Mouse (Mus musculus): Measurements from ENCODE around the gene Rnf208. TPM values are rescaled to one million over a fixed set of nuclear protein-coding genes. Genes with fewer than 3 reads are reported as not detected.

Rnf208 gene
- 19.8 and 21.2 TPM in 2 replicates for polyA plus RNA-seq (2014; fragmentation: Nextera tagmentation; extraction: Ambion mirVana)

DNA sequence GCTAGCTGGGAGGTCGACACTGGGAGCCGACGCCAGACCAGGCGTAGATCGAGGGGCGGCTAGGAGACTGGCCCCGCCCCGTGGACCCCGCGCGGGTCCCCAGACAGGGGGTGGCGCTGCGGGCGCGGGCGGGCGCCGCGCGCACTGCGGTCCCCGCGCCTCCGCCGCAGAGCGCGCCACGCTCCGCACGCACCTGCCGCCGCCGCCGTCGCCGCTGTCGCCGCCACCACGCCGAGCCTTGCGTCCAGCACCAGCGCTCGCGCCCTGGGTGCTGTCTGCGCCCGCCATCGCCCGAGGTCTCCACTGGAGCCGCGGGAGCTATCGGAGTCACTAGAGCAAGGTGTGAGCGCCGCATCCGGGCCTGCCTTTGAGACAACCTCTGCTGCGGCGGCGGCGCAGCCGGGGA is at the start of gene Rnf208, which contains the start of gene Cysrt1:
Rnf208 (plus strand) TSS at position 155 of the 406 bp plus-strand sequence.
Cysrt1 (minus strand) TSS at position 352 of the 406 bp plus-strand sequence.
- 1% methylated on average over 45 of the region's 59 CpGs for WGBS
- Histone ChIP-seq H3K4me3 (ENCODE audit: low read length) (peak within 1 kb of the TSS; percentile 53), H3K27ac (ENCODE audit: low read depth, low read length) (peak within 1 kb of the TSS; percentile 8; the same call in 1 of the 2 replicates)

DNA sequence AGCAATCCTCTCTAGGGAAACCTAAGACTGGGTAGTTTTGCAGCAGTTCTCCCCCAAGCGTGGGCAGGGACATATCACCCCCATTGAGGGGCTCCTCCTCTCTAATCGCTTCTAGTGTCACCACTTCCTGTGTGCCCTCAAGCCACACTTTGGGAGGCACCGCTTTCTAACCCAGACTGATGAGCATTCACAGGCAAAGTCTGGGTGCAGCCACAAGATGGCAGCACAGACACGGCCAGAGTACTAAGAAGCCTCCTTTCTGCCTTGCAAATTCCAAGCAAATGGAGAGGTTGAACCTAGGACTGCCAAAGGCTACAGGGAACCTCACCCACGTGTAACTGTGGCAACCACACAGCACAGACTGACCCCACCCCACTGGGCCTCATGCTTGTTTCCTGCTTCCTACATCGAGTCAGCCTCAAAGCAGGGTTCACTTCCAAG is 48.7 kb upstream of the Rnf208 start:
- peak overlapping the region; percentile 6; the same call in 1 of the 2 replicates for H3K27ac ChIP-seq (ENCODE audit: low read depth, low read length)
- peaks cover 4% of the 10 kb centered on the region; the same call in 1 of the 2 replicates for H3K4me1 ChIP-seq (ENCODE audit: control insufficient read depth, insufficient read depth, low read length)
- H3K36me3 ChIP-seq (ENCODE audit: control insufficient read depth, insufficient read depth, low read length): peaks cover 1% of the 10 kb centered on the region; the same call in 1 of the 2 replicates
- H3K9me3 ChIP-seq (ENCODE audit: control insufficient read depth, low read length): no peaks in the 10 kb centered on the region
- H3K9ac ChIP-seq (ENCODE audit: low read depth, low read length): no peak overlapping the region
- peak; percentile 58 for ATAC-seq (ENCODE audit: low FRiP score, low TSS enrichment)
- WGBS: 5% methylated on average over 6 of the region's 6 CpGs
- H3K27me3 ChIP-seq (ENCODE audit: control insufficient read depth, insufficient read depth, low read length): no peaks in the 10 kb centered on the region
- H3K4me2 ChIP-seq (replicated peaks; ENCODE audit: low read depth, low read length): peak overlapping the region; percentile 3; the same call in 1 of the 2 replicates
- no peak overlapping the region for H3K4me3 ChIP-seq (ENCODE audit: low read length)

More for the DNA sequence above, at the start of gene Rnf208, which contains the start of gene Cysrt1:
- Histone ChIP-seq H3K27me3 (ENCODE audit: control insufficient read depth, insufficient read depth, low read length) (peaks cover 10% of the 10 kb centered on the region; the same call in 1 of the 2 replicates), H3K4me1 (ENCODE audit: control insufficient read depth, insufficient read depth, low read length) (peaks cover 12% of the 10 kb centered on the region; the same call in 1 of the 2 replicates), H3K9ac (ENCODE audit: low read depth, low read length) (peak within 1 kb of the TSS; percentile 67), H3K9me3 (ENCODE audit: control insufficient read depth, low read length) (no peaks in the 10 kb centered on the region), H3K36me3 (ENCODE audit: control insufficient read depth, insufficient read depth, low read length) (peaks cover 12% of the 10 kb centered on the region), H3K4me2 (replicated peaks; ENCODE audit: low read depth, low read length) (peak within 1 kb of the TSS; percentile 93)
- ATAC-seq (ENCODE audit: low FRiP score, low TSS enrichment): no peak

DNA sequence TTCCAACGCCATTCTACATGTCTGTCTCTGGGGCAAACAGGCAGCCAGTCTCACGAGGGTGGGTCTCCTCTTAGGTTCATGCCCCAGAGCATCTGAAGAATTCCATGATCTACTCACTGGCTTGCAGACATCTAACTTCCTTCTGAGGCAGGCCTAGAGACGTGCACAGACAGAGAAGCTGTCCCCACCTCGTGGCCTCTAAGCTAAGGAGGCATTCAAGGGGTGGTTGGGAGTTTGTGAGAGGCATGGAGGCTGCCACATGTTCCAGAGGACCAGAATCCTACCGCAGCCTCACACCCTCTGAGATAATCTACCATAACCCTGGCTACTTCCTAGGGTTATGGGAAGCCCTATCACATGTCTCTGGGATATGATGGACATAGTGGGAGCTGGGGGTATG is 48.0 kb upstream of the Rnf208 start:
- Histone ChIP-seq H3K9me3 (ENCODE audit: control insufficient read depth, low read length) (no peaks in the 10 kb centered on the region), H3K27ac (ENCODE audit: low read depth, low read length) (peak overlapping the region; percentile 6; the same call in 1 of the 2 replicates), H3K4me2 (replicated peaks; ENCODE audit: low read depth, low read length) (no peak overlapping the region; the same call in 1 of the 2 replicates), H3K9ac (ENCODE audit: low read depth, low read length) (no peak overlapping the region), H3K27me3 (ENCODE audit: control insufficient read depth, insufficient read depth, low read length) (no peaks in the 10 kb centered on the region), H3K36me3 (ENCODE audit: control insufficient read depth, insufficient read depth, low read length) (peaks cover 8% of the 10 kb centered on the region; the same call in 1 of the 2 replicates), H3K4me1 (ENCODE audit: control insufficient read depth, insufficient read depth, low read length) (peaks cover 4% of the 10 kb centered on the region; the same call in 1 of the 2 replicates), H3K4me3 (ENCODE audit: low read length) (no peak overlapping the region)
- no peak for ATAC-seq (ENCODE audit: low FRiP score, low TSS enrichment)
- WGBS: 81% methylated on average over 5 of the region's 5 CpGs

- no peak for ATAC-seq (ENCODE audit: low FRiP score, low TSS enrichment)
Observed at GRCm38 (mm10) chr2:25194486-25195171, 47.4 kb upstream of the Rnf208 start.

GRCm38 (mm10) chr2:25195211-25196156 is 46.6 kb upstream of the Rnf208 start:
- Histone ChIP-seq H3K27me3 (ENCODE audit: control insufficient read depth, insufficient read depth, low read length) (no peaks in the 10 kb centered on the region), H3K4me1 (ENCODE audit: control insufficient read depth, insufficient read depth, low read length) (peaks cover 4% of the 10 kb centered on the region; the same call in 1 of the 2 replicates), H3K36me3 (ENCODE audit: control insufficient read depth, insufficient read depth, low read length) (peaks cover 22% of the 10 kb centered on the region), H3K4me2 (replicated peaks; ENCODE audit: low read depth, low read length) (peak overlapping the region; percentile 56), H3K9ac (ENCODE audit: low read depth, low read length) (peak overlapping the region; percentile 44; the same call in 1 of the 2 replicates), H3K4me3 (ENCODE audit: low read length) (peak overlapping the region; percentile 31), H3K9me3 (ENCODE audit: control insufficient read depth, low read length) (no peaks in the 10 kb centered on the region), H3K27ac (ENCODE audit: low read depth, low read length) (peak overlapping the region; percentile 83; the same call in 1 of the 2 replicates)
- 0 out of 2 replicates have a peak, but pooled peaks have one; percentile 13 for ATAC-seq (ENCODE audit: low FRiP score, low TSS enrichment)
- 19% methylated on average over 55 of the region's 55 CpGs for WGBS

More at GRCm38 (mm10) chr2:25194486-25195171, 47.4 kb upstream of the Rnf208 start:
- Histone ChIP-seq H3K4me3 (ENCODE audit: low read length) (no peak overlapping the region), H3K9ac (ENCODE audit: low read depth, low read length) (peak overlapping the region; percentile 44), H3K4me1 (ENCODE audit: control insufficient read depth, insufficient read depth, low read length) (peaks cover 4% of the 10 kb centered on the region; the same call in 1 of the 2 replicates), H3K4me2 (replicated peaks; ENCODE audit: low read depth, low read length) (peak overlapping the region; percentile 56; the same call in 1 of the 2 replicates), H3K27ac (ENCODE audit: low read depth, low read length) (no peak overlapping the region), H3K9me3 (ENCODE audit: control insufficient read depth, low read length) (no peaks in the 10 kb centered on the region), H3K36me3 (ENCODE audit: control insufficient read depth, insufficient read depth, low read length) (peaks cover 13% of the 10 kb centered on the region), H3K27me3 (ENCODE audit: control insufficient read depth, insufficient read depth, low read length) (no peaks in the 10 kb centered on the region)
- WGBS: 87% methylated on average over 17 of the region's 17 CpGs

DNA sequence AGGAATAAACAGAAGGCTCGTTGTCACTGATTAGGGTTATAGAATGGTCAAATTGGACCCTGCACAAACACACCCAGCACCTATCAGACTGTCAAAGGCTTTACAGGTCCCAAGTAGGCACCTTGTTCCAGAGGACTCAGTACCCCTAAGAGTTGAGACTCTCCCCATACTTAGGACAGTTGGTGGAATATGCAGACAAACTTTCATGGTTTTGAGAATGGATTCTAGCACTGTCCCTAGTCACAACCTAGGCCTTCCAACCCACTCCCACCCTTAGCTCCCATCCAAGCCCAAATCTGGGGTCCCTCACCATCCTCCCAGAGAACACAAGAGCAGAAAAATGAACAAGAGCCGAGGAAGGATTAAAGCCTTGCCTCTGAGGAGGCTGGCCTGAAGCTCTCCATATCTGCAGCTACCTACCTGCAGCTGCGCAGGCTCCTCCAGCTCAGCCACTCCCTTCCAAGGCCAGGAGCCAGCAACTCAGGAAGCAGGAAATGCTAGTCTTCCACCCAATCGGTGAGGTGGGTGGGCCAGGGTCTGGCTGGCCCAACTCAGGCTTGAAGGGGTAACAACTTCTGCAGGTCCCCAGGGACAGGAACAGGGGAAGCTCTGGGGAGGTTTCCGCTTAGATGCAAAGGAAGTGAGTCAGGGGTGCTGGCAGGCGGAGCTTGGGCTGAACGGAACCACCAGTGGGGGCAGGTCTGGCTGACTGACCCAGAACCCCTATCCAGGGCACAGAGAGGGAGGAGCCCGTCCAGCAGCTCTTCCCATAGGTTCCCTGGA is 45.7 kb upstream of the Rnf208 start, which contains the start of gene Tor4a:
Tor4a (minus strand) TSS at position 715 of the 783 bp plus-strand sequence.
- Histone ChIP-seq H3K9me3 (ENCODE audit: control insufficient read depth, low read length) (no peaks in the 10 kb centered on the region), H3K9ac (ENCODE audit: low read depth, low read length) (peak within 1 kb of the TSS; percentile 44; the same call in 1 of the 2 replicates), H3K27ac (ENCODE audit: low read depth, low read length) (peak within 1 kb of the TSS; percentile 83), H3K4me1 (ENCODE audit: control insufficient read depth, insufficient read depth, low read length) (peaks cover 4% of the 10 kb centered on the region; the same call in 1 of the 2 replicates), H3K27me3 (ENCODE audit: control insufficient read depth, insufficient read depth, low read length) (no peaks in the 10 kb centered on the region), H3K4me3 (ENCODE audit: low read length) (peak within 1 kb of the TSS; percentile 31), H3K36me3 (ENCODE audit: control insufficient read depth, insufficient read depth, low read length) (peaks cover 30% of the 10 kb centered on the region), H3K4me2 (replicated peaks; ENCODE audit: low read depth, low read length) (peak within 1 kb of the TSS; percentile 56)
- WGBS: 12% methylated on average over 8 of the region's 8 CpGs
- ATAC-seq (ENCODE audit: low FRiP score, low TSS enrichment): peak; percentile 69

GRCm38 (mm10) chr2:25197191-25197590 is 44.9 kb upstream of the Rnf208 start:
- 26% methylated on average over 2 of the region's 2 CpGs for WGBS
- Histone ChIP-seq H3K36me3 (ENCODE audit: control insufficient read depth, insufficient read depth, low read length) (peaks cover 39% of the 10 kb centered on the region), H3K4me1 (ENCODE audit: control insufficient read depth, insufficient read depth, low read length) (peaks cover 4% of the 10 kb centered on the region; the same call in 1 of the 2 replicates), H3K27me3 (ENCODE audit: control insufficient read depth, insufficient read depth, low read length) (no peaks in the 10 kb centered on the region), H3K27ac (ENCODE audit: low read depth, low read length) (peak overlapping the region; percentile 83), H3K4me3 (ENCODE audit: low read length) (no peak overlapping the region), H3K9ac (ENCODE audit: low read depth, low read length) (no peak overlapping the region), H3K9me3 (ENCODE audit: control insufficient read depth, low read length) (no peaks in the 10 kb centered on the region), H3K4me2 (replicated peaks; ENCODE audit: low read depth, low read length) (peak overlapping the region; percentile 56)
- ATAC-seq (ENCODE audit: low FRiP score, low TSS enrichment): no peak

DNA sequence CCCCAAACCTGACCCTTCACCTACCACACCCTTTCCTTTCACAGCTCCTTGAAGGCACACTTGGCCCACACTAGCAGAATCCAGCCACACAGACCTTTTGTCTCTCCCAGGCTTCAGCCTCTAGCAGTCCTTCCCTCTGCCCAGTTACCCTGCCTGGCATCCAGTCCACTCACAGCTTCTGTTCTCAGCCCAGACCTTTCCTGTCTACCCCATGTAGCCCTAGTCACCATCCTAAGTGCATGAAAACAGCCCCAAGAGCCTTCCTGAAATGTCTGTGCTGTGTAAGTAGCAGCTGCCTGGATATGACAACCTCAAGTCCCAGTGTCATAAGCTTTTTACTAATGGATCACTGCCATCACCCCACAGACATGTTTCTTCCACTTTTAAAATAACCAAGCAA is 44.1 kb upstream of the Rnf208 start:
- Histone ChIP-seq H3K4me3 (ENCODE audit: low read length) (no peak overlapping the region), H3K4me1 (ENCODE audit: control insufficient read depth, insufficient read depth, low read length) (peaks cover 4% of the 10 kb centered on the region; the same call in 1 of the 2 replicates), H3K27me3 (ENCODE audit: control insufficient read depth, insufficient read depth, low read length) (no peaks in the 10 kb centered on the region), H3K27ac (ENCODE audit: low read depth, low read length) (no peak overlapping the region), H3K4me2 (replicated peaks; ENCODE audit: low read depth, low read length) (no peak overlapping the region), H3K9me3 (ENCODE audit: control insufficient read depth, low read length) (no peaks in the 10 kb centered on the region), H3K9ac (ENCODE audit: low read depth, low read length) (no peak overlapping the region), H3K36me3 (ENCODE audit: control insufficient read depth, insufficient read depth, low read length) (peaks cover 46% of the 10 kb centered on the region)
- ATAC-seq (ENCODE audit: low FRiP score, low TSS enrichment): no peak

Measured in kidney, embryonic 14.5 days (tissue).